Mouse (Mus musculus) natural killer cell, adult 2 months (primary cell): ENCODE measurements around the gene Ccl21b.
"Not testable (repeated sequence)": the region's sequence is repeated elsewhere in the genome, so short reads cannot be mapped to it uniquely, and the experiment has no call there.

Experiments used
- DNase-seq, 2 experiments: peaks; one replicate each; pipeline ENCODE4 v3.0.0; 2022; ENCODE audit warnings: low spot score in 2 of 2

Ccl21b gene

DNA sequence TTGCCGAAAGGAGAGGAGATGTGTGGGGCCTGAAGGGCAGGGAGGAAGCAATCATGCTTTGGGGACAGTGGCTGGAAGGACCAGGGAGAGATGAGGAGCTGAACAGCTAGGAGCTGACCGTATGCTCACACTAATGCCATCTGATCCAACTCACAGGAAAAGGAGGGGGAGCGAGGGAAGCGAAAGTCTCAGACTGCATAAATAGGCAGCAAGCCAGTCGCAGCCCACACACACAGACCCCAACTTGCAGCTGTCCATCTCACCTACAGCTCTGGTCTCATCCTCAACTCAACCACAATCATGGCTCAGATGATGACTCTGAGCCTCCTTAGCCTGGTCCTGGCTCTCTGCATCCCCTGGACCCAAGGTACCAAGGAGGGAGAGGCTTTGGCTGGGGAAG, at the start of gene Ccl21b:
Ccl21b (plus strand) TSS at position 301 of the 400 bp plus-strand sequence.
- DNase-seq = not testable (repeated sequence)

DNA sequence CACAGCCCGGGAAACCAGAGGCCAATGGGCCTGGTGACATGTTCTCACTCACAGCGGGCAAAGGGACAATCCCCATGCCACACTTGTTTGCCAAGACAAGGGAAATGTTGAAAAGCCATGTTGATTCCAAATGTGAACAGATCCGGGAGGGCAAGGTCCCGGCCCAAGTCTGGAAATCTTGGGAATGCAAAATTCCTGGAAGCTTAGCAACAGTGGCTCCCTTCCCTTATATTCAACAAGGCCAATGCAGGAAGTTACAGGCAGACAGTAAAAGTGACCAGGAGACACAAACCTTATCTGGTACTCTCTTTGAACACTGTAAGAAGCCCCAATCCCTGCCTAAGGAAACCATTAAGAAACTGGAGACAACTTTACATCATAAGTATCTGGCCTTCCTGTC, 15.2 kb upstream of the Ccl21b start, which contains the start of gene Gm10600:
Gm10600 (plus strand) TSS at position 301 of the 400 bp plus-strand sequence.
- not testable (repeated sequence) for DNase-seq

DNA sequence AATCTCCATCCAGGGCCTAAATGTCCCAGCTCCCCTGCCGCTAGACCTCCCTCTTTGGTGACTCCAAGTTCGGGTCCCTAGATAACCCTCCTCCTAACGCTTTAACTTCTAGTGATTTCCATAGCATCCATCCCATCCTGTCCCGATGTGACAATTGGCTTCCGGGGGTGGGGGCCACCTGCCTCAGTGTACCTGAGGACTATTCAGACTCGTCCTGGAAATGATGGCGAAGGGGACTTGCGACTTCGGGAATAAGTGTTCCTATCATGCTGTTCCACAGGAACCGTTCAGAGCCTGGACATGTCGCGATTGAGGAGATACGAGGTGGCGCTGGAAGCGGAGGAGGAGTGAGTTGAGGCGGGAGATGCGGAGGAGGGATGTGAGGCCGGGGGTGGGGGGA, 38.4 kb downstream of the Ccl21b start, which contains the start of gene Gm21953:
Gm21953 (plus strand) TSS at position 301 of the 400 bp plus-strand sequence.
- not testable (repeated sequence) for DNase-seq
